Mouse (Mus musculus): ENCODE data around the gene Slc5a3.

DNA sequence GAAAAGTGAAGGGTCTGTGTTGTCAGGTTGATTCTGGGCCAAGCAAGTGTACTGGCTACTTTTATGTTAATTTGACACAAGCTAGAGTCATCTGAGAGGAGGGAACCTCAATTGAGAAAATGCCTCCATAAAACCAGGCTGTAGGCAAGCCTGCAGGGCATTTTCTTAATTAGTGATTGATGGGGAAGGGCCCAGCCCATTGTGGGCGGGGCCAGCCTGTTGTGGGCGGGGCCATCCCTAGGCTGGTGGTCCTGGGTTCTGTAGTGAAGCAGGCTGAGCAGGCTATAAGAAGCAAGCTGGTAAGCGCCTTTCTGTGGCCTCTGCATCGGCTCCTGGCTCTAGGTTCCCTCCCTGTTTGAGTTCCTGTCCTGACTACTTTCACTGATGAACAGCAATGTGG is 69.1 kb downstream of the Slc5a3 start:
- TF ChIP-seq CTCF (IDR thresholded peaks at IDR 0.05; ENCODE audit: low read depth) (no peak), EP300 (IDR thresholded peaks at IDR 0.05; ENCODE audit: low read depth) (no peak)

Measured in liver, postnatal 0 days (tissue).